Mouse (Mus musculus) hindbrain, postnatal 0 days (tissue): ENCODE results near the gene Krtap4-16. TPM values are rescaled to one million over a fixed set of nuclear protein-coding genes. Genes with fewer than 3 reads are reported as not detected.
"Not testable (repeated sequence)": the region's sequence is repeated elsewhere in the genome, so short reads cannot be mapped to it uniquely, and the experiment has no call there.

ENCODE experiments used
- ATAC-seq: fragments of 200-750 bp; cut with Nextera tagmentation; 2 replicates; pipeline ENCODE4 v1.8.0; 2017; ENCODE audit warnings: mild to moderate bottlenecking, moderate TSS enrichment, moderate library complexity
- DNase-seq: peaks from one replicate; pipeline ENCODE4 v3.0.0-alpha.2; 2015; ENCODE audit warnings: low spot score
- H3K27ac ChIP-seq: fragments of 300-500 bp; sonication (generic); 2 replicates; pipeline ENCODE4 v1.5.1; 2014; ENCODE audit warnings: mild to moderate bottlenecking
- H3K27me3 ChIP-seq: fragments of 300-500 bp; sonication (generic); 2 replicates; pipeline ENCODE4 v1.6.1; 2014; ENCODE audit warnings: low read length, mixed read lengths; ENCODE audit not compliant: insufficient read depth
- H3K36me3 ChIP-seq: fragments of 300-500 bp; sonication (generic); 2 replicates; pipeline ENCODE4 v1.6.1; 2014; ENCODE audit warnings: low read length, mixed read lengths; ENCODE audit not compliant: insufficient read depth
- H3K4me1 ChIP-seq: fragments of 300-500 bp; sonication (generic); 2 replicates; pipeline ENCODE4 v1.6.1; 2014; ENCODE audit warnings: antibody characterized with exemption, low read length, mixed read lengths; ENCODE audit not compliant: insufficient read depth
- H3K4me2 ChIP-seq: fragments of 300-500 bp; sonication (generic); 2 replicates; pipeline ENCODE4 v1.6.1; 2014; ENCODE audit warnings: low read depth, mild to moderate bottlenecking, low read length, moderate library complexity, mixed read lengths
- H3K4me3 ChIP-seq: fragments of 300-500 bp; sonication (generic); 2 replicates; pipeline ENCODE4 v1.5.1; 2014; ENCODE audit warnings: low read length
- H3K9ac ChIP-seq: fragments of 300-500 bp; sonication (generic); replicated peaks from 2 replicates; pipeline ENCODE4 v1.6.1; 2014; ENCODE audit warnings: mild to moderate bottlenecking, low read length, moderate library complexity, mixed read lengths
- H3K9me3 ChIP-seq: fragments of 300-500 bp; sonication (generic); 2 replicates; pipeline ENCODE4 v1.6.1; 2016; ENCODE audit warnings: low read length, mixed read lengths
- CTCF ChIP-seq: IDR thresholded peaks from 2 replicates; pipeline ENCODE4 v1.5.1; 2016; ENCODE audit warnings: antibody characterized with exemption, control low read depth, low read depth
- WGBS: fragments of 180-500 bp; shearing (Covaris S2); extraction: QIAGEN DNeasy Blood & Tissue Kit; methylation state at CpG from one replicate; pipeline ENCODE4 v1.1.7; 2014; 5-methylcytosine and 5-hydroxymethylcytosine counted together
- polyA plus RNA-seq: library from polyadenylated mRNA; unstranded; fragments of >200 nt; fragmentation: Nextera tagmentation; extraction: Ambion mirVana; gene quantifications from 2 replicates; pipeline ENCODE4 v1.2.1, GENCODE M21; 2015
- total RNA-seq: library from RNA; depleted of rRNA; stranded (reverse); fragments of >200 nt; gene quantifications from 2 replicates; pipeline ENCODE4 v1.2.3, GENCODE M21; 2014; rRNA removed

The Krtap4-16 gene
- total RNA-seq, result not detected in 2 replicates
- not detected in 2 replicates for polyA plus RNA-seq

- no peak within 1 kb of the TSS for H3K27ac ChIP-seq
- no peaks in the 10 kb centered on the region for H3K27me3 ChIP-seq
- H3K9ac ChIP-seq, result no peak within 1 kb of the TSS
- H3K4me1 ChIP-seq, result no peaks in the 10 kb centered on the region
- no peaks in the 10 kb centered on the region for H3K9me3 ChIP-seq
- H3K4me3 ChIP-seq, result no peak within 1 kb of the TSS
- no peaks in the 10 kb centered on the region for H3K36me3 ChIP-seq
- ATAC-seq (no peak), DNase-seq (no peak)
- H3K4me2 ChIP-seq, result no peak within 1 kb of the TSS
- no peak for TF ChIP-seq CTCF
These were observed at the start of gene Krtap4-16 for GRCm38 (mm10) chr11:99851508-99851907. Gene Krtap4-16 (minus strand): TSS chr11:99851608.

- not testable (repeated sequence) for H3K9me3 ChIP-seq, H3K4me3 ChIP-seq, H3K27me3 ChIP-seq, ATAC-seq, H3K9ac ChIP-seq, H3K36me3 ChIP-seq, H3K4me1 ChIP-seq, H3K4me2 ChIP-seq, DNase-seq, H3K27ac ChIP-seq
- WGBS, result 53% methylated on average over 1 of the region's 1 CpGs
These were observed 27.5 kb upstream of the Krtap4-16 start, which contains the start of gene Gm11567 for GRCm38 (mm10) chr11:99878887-99879286. Gene Gm11567 (plus strand): TSS chr11:99879187.

GRCm38 (mm10) chr11:99873089-99873488 is 21.7 kb upstream of the Krtap4-16 start, which contains the start of gene Krtap9-1:
Gene Krtap9-1 (plus strand): TSS chr11:99873389.
- H3K9me3 ChIP-seq, ATAC-seq, H3K4me1 ChIP-seq, H3K36me3 ChIP-seq, H3K27ac ChIP-seq, H3K4me3 ChIP-seq, DNase-seq, H3K27me3 ChIP-seq, H3K4me2 ChIP-seq, H3K9ac ChIP-seq: not testable (repeated sequence)
- WGBS, result 68% methylated on average over 1 of the region's 1 CpGs

GRCm38 (mm10) chr11:99864176-99864575 is 12.8 kb upstream of the Krtap4-16 start, which contains the start of gene Gm11559:
Gene Gm11559 (plus strand): TSS chr11:99864476.
- not testable (repeated sequence) for H3K27ac ChIP-seq, H3K9me3 ChIP-seq, H3K4me3 ChIP-seq, H3K36me3 ChIP-seq, H3K9ac ChIP-seq, ATAC-seq, H3K27me3 ChIP-seq, DNase-seq, H3K4me2 ChIP-seq, H3K4me1 ChIP-seq
- WGBS, result 76% methylated on average over 1 of the region's 1 CpGs

GRCm38 (mm10) chr11:99858761-99859160 is 7.4 kb upstream of the Krtap4-16 start:
- WGBS, result 67% methylated on average over 2 of the region's 2 CpGs
- no peaks in the 10 kb centered on the region for H3K36me3 ChIP-seq
- H3K27ac ChIP-seq, result no peak overlapping the region
- no peaks in the 10 kb centered on the region for H3K9me3 ChIP-seq
- no peak for TF ChIP-seq CTCF
- ATAC-seq (no peak), DNase-seq (no peak)
- H3K27me3 ChIP-seq, result no peaks in the 10 kb centered on the region
- no peak overlapping the region for H3K4me2 ChIP-seq
- no peak overlapping the region for H3K9ac ChIP-seq
- H3K4me3 ChIP-seq, result no peak overlapping the region
- H3K4me1 ChIP-seq, result no peaks in the 10 kb centered on the region

- no peak for TF ChIP-seq CTCF
- DNase-seq (no peak), ATAC-seq (no peak)
- 89% methylated on average over 2 of the region's 2 CpGs for WGBS
- Histone ChIP-seq H3K36me3 (no peaks in the 10 kb centered on the region), H3K9ac (no peak within 1 kb of the TSS), H3K4me1 (no peaks in the 10 kb centered on the region), H3K9me3 (no peaks in the 10 kb centered on the region), H3K27ac (no peak within 1 kb of the TSS), H3K4me3 (no peak within 1 kb of the TSS), H3K27me3 (no peaks in the 10 kb centered on the region), H3K4me2 (no peak within 1 kb of the TSS)
These were observed 6.2 kb upstream of the Krtap4-16 start, which contains the start of gene Gm11568 for GRCm38 (mm10) chr11:99857617-99858016. Gene Gm11568 (plus strand): TSS chr11:99857917.

- Histone ChIP-seq H3K36me3 (no peaks in the 10 kb centered on the region), H3K4me1 (no peaks in the 10 kb centered on the region), H3K27me3 (no peaks in the 10 kb centered on the region), H3K9me3 (no peaks in the 10 kb centered on the region), H3K4me3 (no peak overlapping the region), H3K9ac (no peak overlapping the region), H3K4me2 (no peak overlapping the region), H3K27ac (no peak overlapping the region)
- TF ChIP-seq CTCF, result peak; percentile 72
- ATAC-seq (no peak), DNase-seq (peak; percentile 51)
- 58% methylated on average over 3 of the region's 3 CpGs for WGBS
These were observed 2.7 kb upstream of the Krtap4-16 start for GRCm38 (mm10) chr11:99854121-99854520.
